ENCODE assay signal across 16 mouse cellular contexts in the genomic region with DNA sequence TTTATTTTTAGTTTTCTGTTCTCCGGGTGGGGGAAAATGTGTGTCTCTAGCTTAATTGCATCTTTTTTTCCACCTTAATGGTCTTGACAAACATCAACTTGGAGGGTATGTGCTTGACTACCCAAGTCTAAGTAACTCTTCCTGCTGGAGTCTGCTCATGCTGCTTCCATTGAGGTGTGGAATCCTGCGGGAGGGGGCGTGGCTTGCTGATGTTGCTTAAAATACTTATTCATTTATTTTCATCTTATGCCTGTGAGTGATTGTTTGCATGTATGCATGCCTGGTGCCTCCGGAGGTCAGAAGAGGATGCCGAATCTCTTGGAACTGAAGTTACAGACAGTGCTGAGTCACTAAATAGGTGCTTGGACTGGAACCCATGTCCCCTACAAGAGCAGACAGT. TPM values are rescaled to one million over a fixed set of nuclear protein-coding genes. Genes with fewer than 3 reads are reported as not detected.
DNase-seq lines count a peak whose midpoint lies in the region; ATAC-seq and TF ChIP-seq lines count a peak whose summit lies in the region.
"Had no signal": no experiment of that assay in that cellular context is flagged by ENCODE, and none has a peak within 500 bp of the region (broad histone marks: within the 10 kb centered on the region; RNA-seq: fewer than 3 reads in every experiment).

No protein-coding gene starts in this region.

- no peak overlapping the region for H3K9ac ChIP-seq in heart, adult 2 months (ENCODE audit: low read depth, low read length)
- no peak overlapping the region for H3K9ac ChIP-seq in kidney, embryonic 15.5 days
- no peak overlapping the region for H3K9ac ChIP-seq in lung, embryonic 16.5 days (ENCODE audit: low read length)
- peak overlapping the region; percentile 32 for H3K9ac ChIP-seq in heart, postnatal 0 days (replicated peaks; ENCODE audit: low read depth, low read length)
- H3K9ac ChIP-seq: forebrain, embryonic 13.5 days had no signal

- intact Hi-C loops in heart, adult 2 months (cut with DNase I) = no loop called here
- intact Hi-C loops in heart, postnatal 25 days (cut with DNase I) = no loop called here

- H3K4me3 ChIP-seq in heart, adult 2 months = peak overlapping the region; percentile 7
- H3K4me3 ChIP-seq in kidney, embryonic 15.5 days (replicated peaks) = no peak overlapping the region
- H3K4me3 ChIP-seq in lung, embryonic 16.5 days (ENCODE audit: low read length) = no peak overlapping the region
- peak overlapping the region; percentile 14 for H3K4me3 ChIP-seq in heart, postnatal 0 days (ENCODE audit: low read depth, low read length)
- H3K4me3 ChIP-seq: forebrain, embryonic 13.5 days; hindbrain, embryonic 10.5 days had no signal

- DNase-seq in heart, adult 2 months = no peak
- no peak for DNase-seq in heart, postnatal 25 days (ENCODE audit: low spot score)
- no peak for DNase-seq in kidney, adult 9 months
- DNase-seq in lung, postnatal 4 days = no peak
- DNase-seq in heart, postnatal 0 days (ENCODE audit: low spot score) = no peak
- DNase-seq in thymus, postnatal 14 days = no peak
- DNase-seq: adrenal gland, adult 8-10 months; cerebellum, postnatal 10 days; gastrocnemius, postnatal 25 days; thymus, adult 18-20 months had no signal

- no peaks in the 10 kb centered on the region for H3K36me3 ChIP-seq in heart, adult 2 months (ENCODE audit: control insufficient read depth, insufficient read depth, low read length)
- no peaks in the 10 kb centered on the region for H3K36me3 ChIP-seq in kidney, embryonic 15.5 days
- no peaks in the 10 kb centered on the region for H3K36me3 ChIP-seq in lung, embryonic 16.5 days (ENCODE audit: control insufficient read depth, insufficient read depth, low read length)
- H3K36me3 ChIP-seq in heart, postnatal 0 days (replicated peaks; ENCODE audit: control insufficient read depth, insufficient read depth, low read length) = no peaks in the 10 kb centered on the region
- H3K36me3 ChIP-seq: hindbrain, embryonic 10.5 days had no signal

- peak overlapping the region; percentile 23; the same call in 1 of the 2 replicates for H3K4me2 ChIP-seq in kidney, embryonic 15.5 days
- peak overlapping the region; percentile 25; the same call in 1 of the 2 replicates for H3K4me2 ChIP-seq in lung, embryonic 16.5 days (ENCODE audit: low read depth, low read length)
- H3K4me2 ChIP-seq in heart, postnatal 0 days (ENCODE audit: low read depth, low read length) = peak overlapping the region; percentile 43
- H3K4me2 ChIP-seq: forebrain, embryonic 13.5 days; midbrain, embryonic 11.5 days had no signal

- H3K27ac ChIP-seq in heart, adult 2 months = peak overlapping the region; percentile 20; the same call in 1 of the 2 replicates
- H3K27ac ChIP-seq in kidney, embryonic 15.5 days = no peak overlapping the region
- H3K27ac ChIP-seq in lung, embryonic 16.5 days (ENCODE audit: low read length) = no peak overlapping the region
- peak overlapping the region; percentile 53 for H3K27ac ChIP-seq in heart, postnatal 0 days (ENCODE audit: low read depth)
- H3K27ac ChIP-seq: forebrain, embryonic 13.5 days had no signal

- H3K9me3 ChIP-seq in kidney, embryonic 15.5 days (replicated peaks) = no peaks in the 10 kb centered on the region
- no peaks in the 10 kb centered on the region for H3K9me3 ChIP-seq in lung, embryonic 16.5 days (ENCODE audit: control insufficient read depth, low read length)
- no peaks in the 10 kb centered on the region for H3K9me3 ChIP-seq in heart, postnatal 0 days (replicated peaks; ENCODE audit: control insufficient read depth, low read length)
- H3K9me3 ChIP-seq: forebrain, embryonic 13.5 days had no signal

- WGBS in heart, adult 2 months = 35% methylated on average over 5 of the region's 5 CpGs
- 66% methylated on average over 5 of the region's 5 CpGs for WGBS in kidney, embryonic 15.5 days
- WGBS in lung, embryonic 16.5 days = 38% methylated on average over 5 of the region's 5 CpGs
- 21% methylated on average over 5 of the region's 5 CpGs for WGBS in heart, postnatal 0 days

- no peaks in the 10 kb centered on the region for H3K27me3 ChIP-seq in heart, adult 2 months (ENCODE audit: control insufficient read depth, insufficient read depth, low read length)
- H3K27me3 ChIP-seq in kidney, embryonic 15.5 days = no peaks in the 10 kb centered on the region
- H3K27me3 ChIP-seq in lung, embryonic 16.5 days (ENCODE audit: control insufficient read depth, insufficient read depth, low read depth, low read length) = no peaks in the 10 kb centered on the region
- no peaks in the 10 kb centered on the region for H3K27me3 ChIP-seq in heart, postnatal 0 days (ENCODE audit: control insufficient read depth, insufficient read depth, low read length)
- H3K27me3 ChIP-seq: forebrain, embryonic 13.5 days had no signal

- H3K4me1 ChIP-seq in heart, adult 2 months (ENCODE audit: control insufficient read depth, insufficient read depth, low read length) = 0 out of 2 replicates have a peak, but pooled peaks cover 1% of the 10 kb centered on the region
- H3K4me1 ChIP-seq in kidney, embryonic 15.5 days = peaks cover 28% of the 10 kb centered on the region
- peaks cover 8% of the 10 kb centered on the region for H3K4me1 ChIP-seq in lung, embryonic 16.5 days (replicated peaks; ENCODE audit: control insufficient read depth, insufficient read depth, low read length)
- 0 out of 2 replicates have a peak, but pooled peaks cover 4% of the 10 kb centered on the region for H3K4me1 ChIP-seq in heart, postnatal 0 days (ENCODE audit: control insufficient read depth, insufficient read depth)
- H3K4me1 ChIP-seq: forebrain, embryonic 13.5 days had no signal

- TF ChIP-seq POLR2A in heart, adult 2 months (IDR thresholded peaks at IDR 0.05; ENCODE audit: insufficient read depth, low read depth, low read length) = no peak

- H3K79me2 ChIP-seq in heart, adult 2 months (replicated peaks; ENCODE audit: control insufficient read depth, insufficient read depth, low read length) = no peaks in the 10 kb centered on the region

- ATAC-seq in kidney, embryonic 15.5 days (replicated peaks; ENCODE audit: low FRiP score) = no peak
- ATAC-seq in lung, embryonic 16.5 days (ENCODE audit: low read depth) = no peak
- no peak for ATAC-seq in heart, postnatal 0 days (ENCODE audit: insufficient read depth, low read depth)
- ATAC-seq: forebrain, embryonic 13.5 days; lung, postnatal 0 days had no signal

- TF ChIP-seq CTCF in heart, adult 2 months (IDR thresholded peaks at IDR 0.05) = no peak
- no peak for TF ChIP-seq CTCF in heart, postnatal 0 days (IDR thresholded peaks at IDR 0.05; ENCODE audit: low read depth)

- no peak for TF ChIP-seq EP300 in heart, adult 2 months (IDR thresholded peaks at IDR 0.05; ENCODE audit: insufficient read depth, low read depth, low read length)
- no peak for TF ChIP-seq EP300 in heart, postnatal 0 days (IDR thresholded peaks at IDR 0.05; ENCODE audit: low read depth)

RNA-seq across cellular contexts. Expression of a gene that starts 22.6 kb away (rescaled TPM):
- total RNA-seq in heart, adult 2 months (2021) = 100 to 1,000 TPM in 1 of 2 experiments, 10 to 100 TPM in 1; 92.7 to 112 TPM
- polyA plus RNA-seq in heart, adult 2 months (2012; rRNA removed) = 43.6 and 55.3 TPM in 2 replicates
- 10 to 100 TPM; 89.6 to 99.7 TPM for total RNA-seq in heart, postnatal 25 days (2021)
- polyA plus RNA-seq in kidney, embryonic 15.5 days (2015; fragmentation: Nextera tagmentation; extraction: Ambion mirVana) = 68.8 and 76.0 TPM in 2 replicates
- 55.9 and 73.5 TPM in 2 replicates for polyA plus RNA-seq in lung, embryonic 16.5 days (2015; fragmentation: Nextera tagmentation; extraction: Ambion mirVana)
- total RNA-seq in heart, postnatal 0 days (2014; rRNA removed; ENCODE audit: low replicate concordance) = 105 and 116 TPM in 2 replicates
- 76.8 and 76.9 TPM in 2 replicates for polyA plus RNA-seq in heart, postnatal 0 days (2015; fragmentation: Nextera tagmentation; extraction: Ambion mirVana)

Comparison
In these comparisons a context has a peak if more than half of its experiments do, and no peak if none do; other contexts are left out.
1. H3K27ac ChIP-seq: peak in heart, adult 2 months (single experiment) and heart, postnatal 0 days (single experiment); none in kidney, embryonic 15.5 days (single experiment) and lung, embryonic 16.5 days (single experiment).
2. H3K4me3 ChIP-seq: peak in heart, adult 2 months (single experiment) and heart, postnatal 0 days (single experiment); none in kidney, embryonic 15.5 days (single experiment) and lung, embryonic 16.5 days (single experiment).
3. Peak in every context shown above with its lines, with median percentiles within 50 percentile points of each other: H3K4me2 ChIP-seq.